Mouse (Mus musculus): ENCODE measurements at regions not wholly inside any gene's neighbourhood (a gene's known extent, or its start where the extent isn't known, plus 50 kb on each side); places are given as distances from the start of the nearest gene placed in this dataset.

GRCm38 (mm10) chr1:55949606-55950005 lies 543.9 kb downstream of the Plcl1 start:
- Histone ChIP-seq H3K4me3 (no peak overlapping the region), H3K27me3 (no peaks in the 10 kb centered on the region), H3K27ac (no peak overlapping the region), H3K36me3 (ENCODE audit: poor library complexity, severe bottlenecking) (no peaks in the 10 kb centered on the region), H3K9ac (no peak overlapping the region), H3K4me2 (no peak overlapping the region), H3K9me3 (replicated peaks) (no peaks in the 10 kb centered on the region), H3K4me1 (no peaks in the 10 kb centered on the region)
- WGBS = 92% methylated on average over 4 of the region's 4 CpGs
- no peak for ATAC-seq

GRCm38 (mm10) chr1:55957804-55958445 lies 552.2 kb downstream of the Plcl1 start:
- ATAC-seq = no peak
- no peaks in the 10 kb centered on the region for H3K27me3 ChIP-seq
- H3K9me3 ChIP-seq (replicated peaks) = no peaks in the 10 kb centered on the region
- 81% methylated on average over 11 of the region's 11 CpGs for WGBS
- H3K27ac ChIP-seq = no peak overlapping the region
- H3K4me3 ChIP-seq = no peak overlapping the region
- no peaks in the 10 kb centered on the region for H3K36me3 ChIP-seq (ENCODE audit: poor library complexity, severe bottlenecking)
- no peaks in the 10 kb centered on the region for H3K4me1 ChIP-seq
- H3K4me2 ChIP-seq = no peak overlapping the region
- H3K9ac ChIP-seq = no peak overlapping the region

GRCm38 (mm10) chr1:55960291-55960690 lies 554.6 kb downstream of the Plcl1 start:
- Histone ChIP-seq H3K9ac (no peak overlapping the region), H3K27me3 (no peaks in the 10 kb centered on the region), H3K4me3 (no peak overlapping the region), H3K27ac (no peak overlapping the region), H3K4me1 (no peaks in the 10 kb centered on the region), H3K4me2 (no peak overlapping the region), H3K36me3 (ENCODE audit: poor library complexity, severe bottlenecking) (no peaks in the 10 kb centered on the region), H3K9me3 (replicated peaks) (no peaks in the 10 kb centered on the region)
- peak; percentile 78; the same call in 1 of the 2 replicates for ATAC-seq
- 16% methylated on average over 6 of the region's 6 CpGs for WGBS

GRCm38 (mm10) chr1:55963867-55964266 lies 558.1 kb downstream of the Plcl1 start:
- Histone ChIP-seq H3K4me2 (no peak overlapping the region), H3K27me3 (no peaks in the 10 kb centered on the region), H3K9me3 (replicated peaks) (no peaks in the 10 kb centered on the region), H3K9ac (no peak overlapping the region), H3K4me3 (no peak overlapping the region), H3K4me1 (no peaks in the 10 kb centered on the region), H3K27ac (no peak overlapping the region), H3K36me3 (ENCODE audit: poor library complexity, severe bottlenecking) (no peaks in the 10 kb centered on the region)
- WGBS = 82% methylated on average over 5 of the region's 5 CpGs
- no peak for ATAC-seq

- Histone ChIP-seq H3K27me3 (no peaks in the 10 kb centered on the region), H3K4me2 (no peak overlapping the region), H3K36me3 (ENCODE audit: poor library complexity, severe bottlenecking) (no peaks in the 10 kb centered on the region), H3K4me3 (no peak overlapping the region), H3K9me3 (replicated peaks) (no peaks in the 10 kb centered on the region), H3K4me1 (no peaks in the 10 kb centered on the region), H3K9ac (no peak overlapping the region), H3K27ac (no peak overlapping the region)
- ATAC-seq = no peak
- WGBS = 85% methylated on average over 2 of the region's 2 CpGs
Measured at GRCm38 (mm10) chr1:55966273-55966672, 560.6 kb downstream of the Plcl1 start.

- no peaks in the 10 kb centered on the region for H3K27me3 ChIP-seq
- H3K4me1 ChIP-seq = no peaks in the 10 kb centered on the region
- H3K36me3 ChIP-seq (ENCODE audit: poor library complexity, severe bottlenecking) = no peaks in the 10 kb centered on the region
- no peak overlapping the region for H3K4me2 ChIP-seq
- H3K4me3 ChIP-seq = no peak overlapping the region
- ATAC-seq = no peak
- H3K9ac ChIP-seq = no peak overlapping the region
- WGBS = 88% methylated on average over 7 of the region's 7 CpGs
- no peak overlapping the region for H3K27ac ChIP-seq
- H3K9me3 ChIP-seq (replicated peaks) = no peaks in the 10 kb centered on the region
Measured at GRCm38 (mm10) chr1:55967869-55968268, 562.1 kb downstream of the Plcl1 start.

GRCm38 (mm10) chr1:55977796-55978195 lies 572.1 kb downstream of the Plcl1 start:
- Histone ChIP-seq H3K9ac (no peak overlapping the region), H3K27ac (no peak overlapping the region), H3K4me2 (no peak overlapping the region), H3K9me3 (replicated peaks) (no peaks in the 10 kb centered on the region), H3K27me3 (no peaks in the 10 kb centered on the region), H3K4me1 (0 out of 2 replicates have a peak, but pooled peaks cover 3% of the 10 kb centered on the region), H3K36me3 (ENCODE audit: poor library complexity, severe bottlenecking) (no peaks in the 10 kb centered on the region), H3K4me3 (no peak overlapping the region)
- 96% methylated on average over 3 of the region's 3 CpGs for WGBS
- no peak for ATAC-seq

- no peaks in the 10 kb centered on the region for H3K9me3 ChIP-seq (replicated peaks)
- 60% methylated on average over 5 of the region's 5 CpGs for WGBS
- H3K4me2 ChIP-seq = no peak overlapping the region
- H3K4me1 ChIP-seq = no peaks in the 10 kb centered on the region
- no peak overlapping the region for H3K9ac ChIP-seq
- no peaks in the 10 kb centered on the region for H3K36me3 ChIP-seq (ENCODE audit: poor library complexity, severe bottlenecking)
- no peak overlapping the region for H3K4me3 ChIP-seq
- no peak overlapping the region for H3K27ac ChIP-seq
- no peak for ATAC-seq
- H3K27me3 ChIP-seq = no peaks in the 10 kb centered on the region
Measured at GRCm38 (mm10) chr1:55983522-55984066, 577.9 kb downstream of the Plcl1 start.

- H3K4me1 ChIP-seq = no peaks in the 10 kb centered on the region
- 91% methylated on average over 6 of the region's 6 CpGs for WGBS
- no peak overlapping the region for H3K4me3 ChIP-seq
- no peak for ATAC-seq
- no peaks in the 10 kb centered on the region for H3K27me3 ChIP-seq
- no peak overlapping the region for H3K9ac ChIP-seq
- no peaks in the 10 kb centered on the region for H3K9me3 ChIP-seq (replicated peaks)
- H3K4me2 ChIP-seq = no peak overlapping the region
- no peaks in the 10 kb centered on the region for H3K36me3 ChIP-seq (ENCODE audit: poor library complexity, severe bottlenecking)
- no peak overlapping the region for H3K27ac ChIP-seq
Measured at GRCm38 (mm10) chr1:55997074-55997473, 591.4 kb downstream of the Plcl1 start.

Data from forebrain, embryonic 13.5 days (tissue).